Mouse (Mus musculus): ENCODE results near the gene Syngap1.

DNA sequence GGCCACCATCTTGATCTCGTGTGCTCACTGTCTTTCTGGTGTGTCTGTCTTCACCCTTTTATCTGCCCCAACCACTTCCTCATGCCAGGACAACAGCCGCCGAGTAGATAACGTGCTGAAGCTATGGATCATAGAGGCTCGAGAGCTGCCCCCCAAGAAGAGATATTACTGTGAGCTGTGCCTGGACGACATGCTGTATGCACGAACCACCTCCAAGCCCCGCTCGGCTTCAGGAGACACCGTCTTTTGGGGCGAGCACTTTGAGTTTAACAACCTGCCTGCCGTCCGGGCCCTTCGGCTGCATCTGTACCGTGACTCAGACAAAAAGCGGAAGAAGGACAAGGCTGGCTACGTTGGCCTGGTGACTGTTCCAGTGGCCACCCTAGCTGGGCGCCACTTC is 15.8 kb downstream of the Syngap1 start:
- TF ChIP-seq CTCF (IDR thresholded peaks at IDR 0.05; ENCODE audit: control insufficient read depth, insufficient read depth, insufficient replicate concordance, low read depth, low read length) (no peak), POLR2A (IDR thresholded peaks at IDR 0.05; ENCODE audit: control insufficient read depth, low read depth, low read length) (no peak)

All from testis, adult 2 months (tissue).